Mouse (Mus musculus): ENCODE data around the gene Tmem179b. TPM values are rescaled to one million over a fixed set of nuclear protein-coding genes. Genes with fewer than 3 reads are reported as not detected.

Gene Tmem179b
- polyA plus RNA-seq, 1 experiment from 2014 or later = 29.5 TPM

Other genes starting within 250 kb of the Tmem179b start
- not detected for gene Slc22a8, start 183.2 kb downstream of the Tmem179b start, polyA plus RNA-seq (2014; fragmentation: Illumina TruSeq; extraction: RNeasy Lipid Tissue Mini Kit (QIAGEN cat#74804))
- not detected for gene Slc22a6, start 156.4 kb downstream of the Tmem179b start, polyA plus RNA-seq (2014; fragmentation: Illumina TruSeq; extraction: RNeasy Lipid Tissue Mini Kit (QIAGEN cat#74804))
- gene Chrm1, start 110.7 kb downstream of the Tmem179b start, polyA plus RNA-seq (2014; fragmentation: Illumina TruSeq; extraction: RNeasy Lipid Tissue Mini Kit (QIAGEN cat#74804)) = not detected
- gene Slc3a2, start 51.1 kb downstream of the Tmem179b start, polyA plus RNA-seq (2014; fragmentation: Illumina TruSeq; extraction: RNeasy Lipid Tissue Mini Kit (QIAGEN cat#74804)) = 233 TPM
- 11.1 TPM for gene Wdr74, start 38.6 kb downstream of the Tmem179b start, polyA plus RNA-seq (2014; fragmentation: Illumina TruSeq; extraction: RNeasy Lipid Tissue Mini Kit (QIAGEN cat#74804))
- not detected for gene 1700092M07Rik, start 33.7 kb downstream of the Tmem179b start, polyA plus RNA-seq (2014; fragmentation: Illumina TruSeq; extraction: RNeasy Lipid Tissue Mini Kit (QIAGEN cat#74804))
- gene Stx5a, start 33.1 kb downstream of the Tmem179b start, polyA plus RNA-seq (2014; fragmentation: Illumina TruSeq; extraction: RNeasy Lipid Tissue Mini Kit (QIAGEN cat#74804)) = 65.4 TPM
- gene Nxf1, start 17.4 kb downstream of the Tmem179b start, polyA plus RNA-seq (2014; fragmentation: Illumina TruSeq; extraction: RNeasy Lipid Tissue Mini Kit (QIAGEN cat#74804)) = 63.1 TPM
- 26.6 TPM for gene Tmem223, start 3.5 kb downstream of the Tmem179b start, polyA plus RNA-seq (2014; fragmentation: Illumina TruSeq; extraction: RNeasy Lipid Tissue Mini Kit (QIAGEN cat#74804))
- gene Taf6l, start 11.9 kb upstream of the Tmem179b start, polyA plus RNA-seq (2014; fragmentation: Illumina TruSeq; extraction: RNeasy Lipid Tissue Mini Kit (QIAGEN cat#74804)) = 1.2 TPM
- 64.4 TPM for gene Polr2g, start 24.1 kb upstream of the Tmem179b start, polyA plus RNA-seq (2014; fragmentation: Illumina TruSeq; extraction: RNeasy Lipid Tissue Mini Kit (QIAGEN cat#74804))
- not detected for gene Zbtb3, start 28.1 kb upstream of the Tmem179b start, polyA plus RNA-seq (2014; fragmentation: Illumina TruSeq; extraction: RNeasy Lipid Tissue Mini Kit (QIAGEN cat#74804))
- gene Ttc9c, start 44.9 kb upstream of the Tmem179b start, polyA plus RNA-seq (2014; fragmentation: Illumina TruSeq; extraction: RNeasy Lipid Tissue Mini Kit (QIAGEN cat#74804)) = 110 TPM
- 169 TPM for gene Hnrnpul2, start 45.5 kb upstream of the Tmem179b start, polyA plus RNA-seq (2014; fragmentation: Illumina TruSeq; extraction: RNeasy Lipid Tissue Mini Kit (QIAGEN cat#74804))
- gene AC129217.1, start 55.3 kb upstream of the Tmem179b start, polyA plus RNA-seq (2014; fragmentation: Illumina TruSeq; extraction: RNeasy Lipid Tissue Mini Kit (QIAGEN cat#74804)) = 3.6 TPM
- 25.1 TPM for gene Bscl2, start 63.0 kb upstream of the Tmem179b start, polyA plus RNA-seq (2014; fragmentation: Illumina TruSeq; extraction: RNeasy Lipid Tissue Mini Kit (QIAGEN cat#74804))
- gene Gng3, start 64.7 kb upstream of the Tmem179b start, polyA plus RNA-seq (2014; fragmentation: Illumina TruSeq; extraction: RNeasy Lipid Tissue Mini Kit (QIAGEN cat#74804)) = 0.57 TPM
- 10.2 TPM for gene Lrrn4cl, start 76.3 kb upstream of the Tmem179b start, polyA plus RNA-seq (2014; fragmentation: Illumina TruSeq; extraction: RNeasy Lipid Tissue Mini Kit (QIAGEN cat#74804))
- 15.6 TPM for gene Ubxn1, start 97.0 kb upstream of the Tmem179b start, polyA plus RNA-seq (2014; fragmentation: Illumina TruSeq; extraction: RNeasy Lipid Tissue Mini Kit (QIAGEN cat#74804))
- 2.8 TPM for gene Uqcc3, start 106.5 kb upstream of the Tmem179b start, polyA plus RNA-seq (2014; fragmentation: Illumina TruSeq; extraction: RNeasy Lipid Tissue Mini Kit (QIAGEN cat#74804))
- 51.7 TPM for gene Lbhd1, start 109.3 kb upstream of the Tmem179b start, polyA plus RNA-seq (2014; fragmentation: Illumina TruSeq; extraction: RNeasy Lipid Tissue Mini Kit (QIAGEN cat#74804))
- not detected for gene Gm49403, start 109.5 kb upstream of the Tmem179b start, polyA plus RNA-seq (2014; fragmentation: Illumina TruSeq; extraction: RNeasy Lipid Tissue Mini Kit (QIAGEN cat#74804))
- gene 1810009A15Rik, start 114.4 kb upstream of the Tmem179b start, polyA plus RNA-seq (2014; fragmentation: Illumina TruSeq; extraction: RNeasy Lipid Tissue Mini Kit (QIAGEN cat#74804)) = 17.4 TPM
- not detected for gene Gm49416, start 114.5 kb upstream of the Tmem179b start, polyA plus RNA-seq (2014; fragmentation: Illumina TruSeq; extraction: RNeasy Lipid Tissue Mini Kit (QIAGEN cat#74804))
- gene Ints5, start 118.5 kb upstream of the Tmem179b start, polyA plus RNA-seq (2014; fragmentation: Illumina TruSeq; extraction: RNeasy Lipid Tissue Mini Kit (QIAGEN cat#74804)) = 1.3 TPM
- gene Ganab, start 123.6 kb upstream of the Tmem179b start, polyA plus RNA-seq (2014; fragmentation: Illumina TruSeq; extraction: RNeasy Lipid Tissue Mini Kit (QIAGEN cat#74804)) = 88.1 TPM
- gene B3gat3, start 145.9 kb upstream of the Tmem179b start, polyA plus RNA-seq (2014; fragmentation: Illumina TruSeq; extraction: RNeasy Lipid Tissue Mini Kit (QIAGEN cat#74804)) = 6.5 TPM
- gene Rom1, start 154.9 kb upstream of the Tmem179b start, polyA plus RNA-seq (2014; fragmentation: Illumina TruSeq; extraction: RNeasy Lipid Tissue Mini Kit (QIAGEN cat#74804)) = 0.60 TPM
- 3.0 TPM for gene Eml3, start 155.1 kb upstream of the Tmem179b start, polyA plus RNA-seq (2014; fragmentation: Illumina TruSeq; extraction: RNeasy Lipid Tissue Mini Kit (QIAGEN cat#74804))
- gene Mta2, start 167.4 kb upstream of the Tmem179b start, polyA plus RNA-seq (2014; fragmentation: Illumina TruSeq; extraction: RNeasy Lipid Tissue Mini Kit (QIAGEN cat#74804)) = 93.8 TPM
- gene Tut1, start 179.4 kb upstream of the Tmem179b start, polyA plus RNA-seq (2014; fragmentation: Illumina TruSeq; extraction: RNeasy Lipid Tissue Mini Kit (QIAGEN cat#74804)) = 2.3 TPM
- 118 TPM for gene Eef1g, start 192.6 kb upstream of the Tmem179b start, polyA plus RNA-seq (2014; fragmentation: Illumina TruSeq; extraction: RNeasy Lipid Tissue Mini Kit (QIAGEN cat#74804))
- gene Ahnak, start 214.8 kb upstream of the Tmem179b start, polyA plus RNA-seq (2014; fragmentation: Illumina TruSeq; extraction: RNeasy Lipid Tissue Mini Kit (QIAGEN cat#74804)) = 70.1 TPM

Measured in ovary, adult 10 weeks (tissue).